Mouse (Mus musculus) liver, embryonic 16.5 days (tissue): ENCODE results near the gene Hnrnph1. TPM values are rescaled to one million over a fixed set of nuclear protein-coding genes. Genes with fewer than 3 reads are reported as not detected.
A peak's percentile ranks its signal among the peaks of the same experiment; 100 is the strongest.

Experiments used
- ATAC-seq: fragments of 200-750 bp; cut with Nextera tagmentation; 2 replicates; pipeline ENCODE4 v1.8.0; 2017; ENCODE audit warnings: low read depth, mild to moderate bottlenecking, moderate number of reproducible peaks, moderate library complexity
- H3K27ac ChIP-seq: fragments of 300-500 bp; sonication (generic); 2 replicates; pipeline ENCODE4 v1.5.1; 2014; ENCODE audit warnings: mild to moderate bottlenecking, low read length
- H3K27me3 ChIP-seq: fragments of 300-500 bp; sonication (generic); 2 replicates; pipeline ENCODE4 v1.6.1; 2014; ENCODE audit warnings: low read depth, low read length, mixed read lengths; ENCODE audit not compliant: control insufficient read depth, insufficient read depth
- H3K36me3 ChIP-seq: fragments of 300-500 bp; sonication (generic); 2 replicates; pipeline ENCODE4 v1.6.1; 2014; ENCODE audit warnings: mild to moderate bottlenecking; ENCODE audit not compliant: control insufficient read depth, insufficient read depth
- H3K4me1 ChIP-seq: fragments of 300-500 bp; sonication (generic); 2 replicates; pipeline ENCODE4 v1.6.1; 2014; ENCODE audit warnings: low read depth, low read length, mixed read lengths; ENCODE audit not compliant: control insufficient read depth
- H3K4me2 ChIP-seq: fragments of 300-500 bp; sonication (generic); 2 replicates; pipeline ENCODE4 v1.6.1; 2014; ENCODE audit warnings: low read depth, low read length, mixed read lengths
- H3K4me3 ChIP-seq: fragments of 300-500 bp; sonication (generic); 2 replicates; pipeline ENCODE4 v1.5.1; 2014; ENCODE audit warnings: low read depth, mild to moderate bottlenecking, low read length
- H3K9ac ChIP-seq: fragments of 300-500 bp; sonication (generic); 2 replicates; pipeline ENCODE4 v1.6.1; 2014; ENCODE audit warnings: low read depth, low read length
- H3K9me3 ChIP-seq: fragments of 300-500 bp; sonication (generic); replicated peaks from 2 replicates; pipeline ENCODE4 v1.6.1; 2016; ENCODE audit warnings: low read length; ENCODE audit not compliant: control insufficient read depth
- WGBS: fragments of 180-500 bp; shearing (Covaris S2); extraction: QIAGEN DNeasy Blood & Tissue Kit; methylation state at CpG from one replicate; pipeline ENCODE4 v1.1.7; 2014; ENCODE audit not compliant: insufficient replicate concordance; 5-methylcytosine and 5-hydroxymethylcytosine counted together
- polyA plus RNA-seq: library from polyadenylated mRNA; unstranded; fragments of >200 nt; fragmentation: Nextera tagmentation; extraction: Ambion mirVana; gene quantifications from 2 replicates; pipeline ENCODE4 v1.2.1, GENCODE M21; 2015

Gene Hnrnph1
- 93.6 and 95.8 TPM in 2 replicates for polyA plus RNA-seq

GRCm38 (mm10) chr11:50376911-50377891 is at the start of gene Hnrnph1:
Hnrnph1 (plus strand) TSS chr11:50376990.
- H3K4me1 ChIP-seq: peaks cover 19% of the 10 kb centered on the region
- H3K27ac ChIP-seq: peak within 1 kb of the TSS; percentile 100
- H3K36me3 ChIP-seq: peaks cover 8% of the 10 kb centered on the region; the same call in 1 of the 2 replicates
- ATAC-seq: peak; percentile 86
- peak within 1 kb of the TSS; percentile 98 for H3K9ac ChIP-seq
- no peaks in the 10 kb centered on the region for H3K27me3 ChIP-seq
- H3K4me2 ChIP-seq: peak within 1 kb of the TSS; percentile 98
- peak within 1 kb of the TSS; percentile 98 for H3K4me3 ChIP-seq
- WGBS: under 1% methylated on average over 76 of the region's 76 CpGs
- no peaks in the 10 kb centered on the region for H3K9me3 ChIP-seq

DNA sequence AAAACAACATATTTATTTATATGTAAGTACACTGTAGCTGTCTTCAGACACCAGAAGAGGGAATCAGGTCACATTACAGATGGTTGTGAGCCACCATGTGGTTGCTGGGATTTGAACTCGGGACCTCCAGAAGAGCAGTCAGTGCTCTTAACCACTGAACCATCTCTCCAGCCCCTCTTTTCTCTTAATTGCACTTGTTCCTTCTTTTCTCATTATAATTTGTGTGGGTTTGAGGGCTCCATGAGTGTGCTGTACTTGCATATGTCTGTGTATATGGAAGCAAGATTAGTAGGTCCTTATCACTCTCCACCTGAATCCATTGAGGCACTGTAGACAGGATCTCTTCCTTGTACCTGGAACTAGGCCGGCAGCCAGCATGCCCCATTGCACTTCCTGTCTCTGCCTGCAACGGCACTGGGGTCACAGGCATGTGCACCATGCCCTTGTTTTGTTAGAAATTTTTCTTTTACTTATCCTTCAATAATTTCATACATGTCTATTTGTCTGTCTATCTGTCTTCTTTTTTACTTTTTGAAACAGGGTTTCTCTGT is 48.6 kb upstream of the Hnrnph1 start:
- Histone ChIP-seq H3K4me3 (no peak overlapping the region), H3K4me1 (peaks cover 9% of the 10 kb centered on the region), H3K27ac (no peak overlapping the region), H3K9me3 (no peaks in the 10 kb centered on the region), H3K4me2 (no peak overlapping the region), H3K36me3 (no peaks in the 10 kb centered on the region), H3K9ac (no peak overlapping the region), H3K27me3 (no peaks in the 10 kb centered on the region)
- WGBS: 53% methylated on average over 3 of the region's 3 CpGs
- no peak for ATAC-seq

DNA sequence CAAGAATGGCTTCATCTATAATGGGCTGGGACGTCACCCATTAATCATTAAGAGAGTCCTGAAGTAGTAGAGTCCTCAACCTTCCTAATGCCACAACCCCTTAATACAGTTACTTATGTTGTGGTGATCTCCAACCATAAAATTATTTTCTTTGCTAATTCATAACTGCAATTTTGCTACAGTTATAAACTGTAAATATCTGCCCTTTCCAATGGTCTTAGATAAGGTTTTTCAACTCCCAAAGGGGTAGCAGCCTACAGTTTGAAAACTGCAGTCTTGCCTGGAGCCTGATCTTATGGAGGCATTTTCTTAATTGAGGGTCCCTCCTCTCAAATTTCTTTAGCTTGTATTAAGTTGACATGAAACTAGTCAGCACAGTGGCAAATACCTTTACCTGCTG is 47.4 kb upstream of the Hnrnph1 start:
- Histone ChIP-seq H3K9me3 (no peaks in the 10 kb centered on the region), H3K36me3 (no peaks in the 10 kb centered on the region), H3K27me3 (no peaks in the 10 kb centered on the region), H3K27ac (no peak overlapping the region), H3K4me1 (peaks cover 4% of the 10 kb centered on the region), H3K9ac (no peak overlapping the region), H3K4me2 (no peak overlapping the region), H3K4me3 (no peak overlapping the region)
- ATAC-seq: no peak
- 71% methylated on average over 1 of the region's 1 CpGs for WGBS

DNA sequence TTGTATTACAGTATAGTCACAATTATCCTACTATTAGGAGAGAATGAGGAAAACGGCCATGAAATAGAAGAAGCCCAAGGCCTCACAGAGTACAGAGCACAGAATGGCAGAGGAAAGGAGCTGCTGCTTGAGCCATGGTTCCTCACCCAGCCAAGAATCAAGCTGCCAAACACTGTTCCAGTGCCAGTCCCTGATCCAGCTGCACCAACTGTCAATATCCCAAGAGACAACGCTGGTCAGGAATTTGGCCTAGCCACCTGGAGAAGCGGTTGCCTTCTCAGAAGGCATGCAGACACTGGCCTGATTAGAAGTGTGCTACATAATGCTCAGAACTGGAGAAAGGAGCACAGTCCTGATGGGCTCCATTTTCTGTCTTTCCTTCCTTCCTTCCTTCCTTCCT is 43.6 kb upstream of the Hnrnph1 start:
- Histone ChIP-seq H3K27me3 (no peaks in the 10 kb centered on the region), H3K36me3 (no peaks in the 10 kb centered on the region), H3K4me3 (no peak overlapping the region), H3K4me1 (no peaks in the 10 kb centered on the region; the same call in 1 of the 2 replicates), H3K4me2 (no peak overlapping the region), H3K27ac (no peak overlapping the region), H3K9ac (no peak overlapping the region), H3K9me3 (no peaks in the 10 kb centered on the region)
- no peak for ATAC-seq
- WGBS: 67% methylated on average over 3 of the region's 3 CpGs

DNA sequence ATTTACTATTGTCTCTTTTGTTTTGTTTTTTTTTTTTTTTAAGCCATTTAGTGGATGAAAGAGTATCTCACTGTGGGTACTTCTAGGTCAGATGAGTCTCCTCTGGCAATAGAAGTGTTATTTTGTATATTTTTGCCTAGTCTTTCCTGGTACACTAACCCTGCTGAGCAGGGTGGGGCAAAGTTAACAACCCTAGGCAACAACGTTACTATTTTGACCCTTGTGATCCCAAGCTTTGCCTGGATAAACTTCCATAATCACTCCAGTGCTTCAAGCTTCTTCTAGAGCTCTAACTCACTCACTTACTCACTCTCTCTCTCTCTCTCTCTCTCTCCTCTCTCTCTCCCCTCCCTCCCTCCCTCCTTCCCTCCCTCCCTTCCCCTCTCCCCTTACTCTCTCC is 40.7 kb upstream of the Hnrnph1 start:
- no peak for ATAC-seq
- Histone ChIP-seq H3K9me3 (no peaks in the 10 kb centered on the region), H3K4me2 (no peak overlapping the region), H3K9ac (no peak overlapping the region), H3K4me1 (no peaks in the 10 kb centered on the region), H3K27me3 (no peaks in the 10 kb centered on the region), H3K36me3 (no peaks in the 10 kb centered on the region), H3K4me3 (no peak overlapping the region), H3K27ac (no peak overlapping the region)
- 54% methylated on average over 1 of the region's 1 CpGs for WGBS

DNA sequence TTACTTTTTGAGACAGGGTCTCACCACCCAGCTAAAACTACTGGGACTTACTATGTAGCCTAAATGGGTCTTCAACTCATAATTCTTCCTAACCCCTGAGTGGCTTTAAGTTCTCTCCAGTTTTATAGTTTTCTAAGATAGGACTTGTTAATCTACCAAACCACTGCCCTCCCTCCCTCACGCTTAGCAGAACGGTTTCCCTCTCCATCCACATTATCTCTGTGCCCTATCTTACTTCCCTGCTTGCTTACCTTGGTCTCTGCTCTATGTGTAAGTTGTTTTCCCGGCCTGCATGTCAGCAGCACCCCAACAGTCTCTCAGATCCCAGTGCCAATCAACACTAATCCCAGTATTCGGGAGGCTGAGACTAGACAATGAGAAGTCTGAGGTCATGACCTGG is 39.9 kb upstream of the Hnrnph1 start:
- no peak for ATAC-seq
- Histone ChIP-seq H3K36me3 (no peaks in the 10 kb centered on the region), H3K9me3 (no peaks in the 10 kb centered on the region), H3K4me3 (no peak overlapping the region), H3K27ac (no peak overlapping the region), H3K4me2 (no peak overlapping the region), H3K4me1 (no peaks in the 10 kb centered on the region), H3K9ac (no peak overlapping the region), H3K27me3 (no peaks in the 10 kb centered on the region)
- 35% methylated on average over 4 of the region's 4 CpGs for WGBS

GRCm38 (mm10) chr11:50345486-50345885 is 31.3 kb upstream of the Hnrnph1 start:
- 62% methylated on average over 4 of the region's 4 CpGs for WGBS
- Histone ChIP-seq H3K9me3 (no peaks in the 10 kb centered on the region), H3K4me3 (no peak overlapping the region), H3K36me3 (no peaks in the 10 kb centered on the region), H3K9ac (no peak overlapping the region), H3K27me3 (no peaks in the 10 kb centered on the region), H3K27ac (no peak overlapping the region), H3K4me1 (no peaks in the 10 kb centered on the region), H3K4me2 (no peak overlapping the region)
- no peak for ATAC-seq

DNA sequence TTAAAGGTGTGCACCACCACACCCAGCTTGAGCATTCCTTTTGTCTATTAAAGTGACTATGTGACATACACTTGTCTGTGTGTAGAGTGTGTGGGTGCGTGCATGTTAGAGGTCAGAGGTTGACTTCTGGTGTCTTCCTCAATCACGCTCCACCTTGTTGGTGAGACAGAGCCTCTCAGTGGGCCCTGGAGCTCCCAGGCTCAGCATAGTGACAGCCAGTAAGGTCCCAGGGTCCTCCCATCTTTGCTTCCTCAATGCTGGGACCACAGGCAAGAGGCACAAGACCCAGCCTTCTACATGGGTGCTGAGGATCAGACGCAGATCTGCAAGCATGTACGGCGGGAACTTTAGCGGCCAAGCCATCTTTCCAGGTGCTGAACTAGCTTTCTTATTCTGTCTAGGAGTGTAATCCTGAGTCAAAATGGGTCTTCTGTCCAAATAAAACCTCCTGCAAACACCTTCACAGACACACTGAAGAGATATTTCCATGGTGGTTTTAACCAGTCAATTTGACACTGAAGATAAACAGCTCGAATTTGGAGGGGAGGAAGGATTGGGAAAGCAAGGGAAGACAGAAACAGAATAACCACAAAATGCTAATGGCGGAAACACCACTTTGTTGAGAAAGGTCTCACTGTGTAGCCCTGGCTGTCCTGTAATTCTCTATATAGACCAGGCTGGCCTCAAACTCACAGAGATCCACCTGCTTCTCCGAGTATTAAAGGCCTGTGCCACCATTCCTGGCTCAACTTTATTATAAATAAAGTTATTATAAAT is 30.3 kb upstream of the Hnrnph1 start:
- no peak overlapping the region for H3K4me2 ChIP-seq
- no peak overlapping the region for H3K27ac ChIP-seq
- no peaks in the 10 kb centered on the region for H3K9me3 ChIP-seq
- no peaks in the 10 kb centered on the region for H3K4me1 ChIP-seq
- no peak for ATAC-seq
- no peaks in the 10 kb centered on the region for H3K36me3 ChIP-seq
- no peak overlapping the region for H3K9ac ChIP-seq
- no peaks in the 10 kb centered on the region for H3K27me3 ChIP-seq
- no peak overlapping the region for H3K4me3 ChIP-seq
- WGBS: 69% methylated on average over 9 of the region's 9 CpGs
